Mouse (Mus musculus) kidney, postnatal 10 days (tissue): ENCODE data around the gene Ptger4.
A peak's percentile ranks its signal among the peaks of the same experiment; 100 is the strongest.
"Not testable (repeated sequence)": the region's sequence is repeated elsewhere in the genome, so short reads cannot be mapped to it uniquely, and the experiment has no call there.

Experiments
- DNase-seq: peaks from one replicate; pipeline ENCODE4 v3.0.0; 2021; ENCODE audit warnings: mixed read lengths

The Ptger4 gene

GRCm38 (mm10) chr15:5237012-5237660 is 6.9 kb downstream of the Ptger4 start:
- DNase-seq, result peak; percentile 31

GRCm38 (mm10) chr15:5236538-5236937 is 7.4 kb downstream of the Ptger4 start:
- peak; percentile 92 for DNase-seq

- peak; percentile 66 for DNase-seq
Measured at GRCm38 (mm10) chr15:5235527-5235926, 8.5 kb downstream of the Ptger4 start.

GRCm38 (mm10) chr15:5234659-5235058 is 9.3 kb downstream of the Ptger4 start:
- no peak for DNase-seq

GRCm38 (mm10) chr15:5230746-5231145 is 13.2 kb downstream of the Ptger4 start:
- DNase-seq, result not testable (repeated sequence)

- DNase-seq, result no peak
Measured at GRCm38 (mm10) chr15:5220491-5220890, 23.5 kb downstream of the Ptger4 start.

- no peak for DNase-seq
Measured at GRCm38 (mm10) chr15:5209116-5209515, 34.9 kb downstream of the Ptger4 start.

- DNase-seq, result no peak
Measured at GRCm38 (mm10) chr15:5205222-5205621, 38.8 kb downstream of the Ptger4 start.

GRCm38 (mm10) chr15:5196691-5197090 is 47.3 kb downstream of the Ptger4 start:
- peak; percentile 30 for DNase-seq

GRCm38 (mm10) chr15:5195987-5196514 is 47.9 kb downstream of the Ptger4 start:
- DNase-seq, result peak; percentile 61

GRCm38 (mm10) chr15:5194931-5195330 is 49.1 kb downstream of the Ptger4 start:
- DNase-seq, result peak; percentile 27

- no peak for DNase-seq
Measured at GRCm38 (mm10) chr15:5194446-5194845, 49.5 kb downstream of the Ptger4 start.

- no peak for DNase-seq
Measured at GRCm38 (mm10) chr15:5193833-5194232, 50.2 kb downstream of the Ptger4 start.

GRCm38 (mm10) chr15:5189504-5190093 is 54.4 kb downstream of the Ptger4 start:
- peak; percentile 77 for DNase-seq

- DNase-seq, result no peak
Measured at GRCm38 (mm10) chr15:5188029-5188428, 56.0 kb downstream of the Ptger4 start.

- DNase-seq, result no peak
Measured at GRCm38 (mm10) chr15:5187116-5187515, 56.9 kb downstream of the Ptger4 start.

- DNase-seq, result no peak
Measured at GRCm38 (mm10) chr15:5186293-5186675, 57.7 kb downstream of the Ptger4 start.

- peak; percentile 89 for DNase-seq
Measured at GRCm38 (mm10) chr15:5185366-5186292, 58.4 kb downstream of the Ptger4 start, which contains the start of gene Ttc33. Gene Ttc33 (plus strand): TSS chr15:5185525.

GRCm38 (mm10) chr15:5184668-5185330 is 59.2 kb downstream of the Ptger4 start:
- no peak for DNase-seq

- no peak for DNase-seq
Measured at GRCm38 (mm10) chr15:5173217-5173820, 70.7 kb downstream of the Ptger4 start.

GRCm38 (mm10) chr15:5165121-5165773 is 78.7 kb downstream of the Ptger4 start:
- DNase-seq, result no peak

- no peak for DNase-seq
Measured at GRCm38 (mm10) chr15:5158827-5159226, 85.2 kb downstream of the Ptger4 start.
